Mouse (Mus musculus) c-Kit-positive CD71-positive TER-119-positive erythroid progenitor cells, embryonic 14.5 days (primary cell): Measurements from ENCODE around the gene Erich6.
A peak's percentile ranks its signal among the peaks of the same experiment; 100 is the strongest.

ENCODE experiments used
- DNase-seq: peaks from one replicate; pipeline ENCODE4 v3.0.0-alpha.2; 2013; ENCODE audit warnings: low spot score

Erich6 gene

GRCm38 (mm10) chr3:58636406-58637295 is at the start of gene Erich6:
Gene Erich6 (minus strand): TSS chr3:58637207.
- no peak for DNase-seq

GRCm38 (mm10) chr3:58686206-58686921 is 49.4 kb upstream of the Erich6 start:
- DNase-seq, result no peak

GRCm38 (mm10) chr3:58685396-58685795 is 48.4 kb upstream of the Erich6 start:
- no peak for DNase-seq

- DNase-seq, result no peak
Observed at GRCm38 (mm10) chr3:58683346-58683745, 46.3 kb upstream of the Erich6 start.

- DNase-seq, result no peak
Observed at GRCm38 (mm10) chr3:58682336-58682735, 45.3 kb upstream of the Erich6 start.

- DNase-seq, result no peak
Observed at GRCm38 (mm10) chr3:58681831-58682230, 44.8 kb upstream of the Erich6 start.

- DNase-seq, result no peak
Observed at GRCm38 (mm10) chr3:58680943-58681637, 44.1 kb upstream of the Erich6 start.

GRCm38 (mm10) chr3:58679996-58680395 is 43.0 kb upstream of the Erich6 start:
- DNase-seq, result no peak

GRCm38 (mm10) chr3:58678905-58679304 is 41.9 kb upstream of the Erich6 start:
- no peak for DNase-seq

- no peak for DNase-seq
Observed at GRCm38 (mm10) chr3:58678384-58678783, 41.4 kb upstream of the Erich6 start.

- no peak for DNase-seq
Observed at GRCm38 (mm10) chr3:58677615-58678014, 40.6 kb upstream of the Erich6 start.

- no peak for DNase-seq
Observed at GRCm38 (mm10) chr3:58673295-58673694, 36.3 kb upstream of the Erich6 start.

- no peak for DNase-seq
Observed at GRCm38 (mm10) chr3:58672481-58673183, 35.6 kb upstream of the Erich6 start.

GRCm38 (mm10) chr3:58671616-58672250 is 34.7 kb upstream of the Erich6 start:
- no peak for DNase-seq

GRCm38 (mm10) chr3:58663970-58664369 is 27.0 kb upstream of the Erich6 start:
- no peak for DNase-seq

GRCm38 (mm10) chr3:58660636-58661035 is 23.6 kb upstream of the Erich6 start:
- no peak for DNase-seq

- DNase-seq, result peak; percentile 50
Observed at GRCm38 (mm10) chr3:58657356-58657755, 20.3 kb upstream of the Erich6 start.

- DNase-seq, result peak; percentile 33
Observed at GRCm38 (mm10) chr3:58655362-58656130, 18.5 kb upstream of the Erich6 start.

- no peak for DNase-seq
Observed at GRCm38 (mm10) chr3:58653907-58654306, 16.9 kb upstream of the Erich6 start.

- no peak for DNase-seq
Observed at GRCm38 (mm10) chr3:58650328-58650727, 13.3 kb upstream of the Erich6 start.

- no peak for DNase-seq
Observed at GRCm38 (mm10) chr3:58647179-58647578, 10.2 kb upstream of the Erich6 start.
